Mouse (Mus musculus) T-helper 17 cell (primary cell): ENCODE data around the gene Zscan2.
"Not testable (repeated sequence)": the region's sequence is repeated elsewhere in the genome, so short reads cannot be mapped to it uniquely, and the experiment has no call there.

Source experiments
- in situ Hi-C, 2 experiments: fragments of 300-600 bp; cut with MboI, MseI; formaldehyde crosslinking; loops; 1 replicate in 1 of 2; 2 replicates in 1 of 2; pipeline ENCODE4 v1.15.1; 2025; ENCODE audit warnings: high pct_unique_total_duplicates in 2 of 2

Zscan2 gene

DNA sequence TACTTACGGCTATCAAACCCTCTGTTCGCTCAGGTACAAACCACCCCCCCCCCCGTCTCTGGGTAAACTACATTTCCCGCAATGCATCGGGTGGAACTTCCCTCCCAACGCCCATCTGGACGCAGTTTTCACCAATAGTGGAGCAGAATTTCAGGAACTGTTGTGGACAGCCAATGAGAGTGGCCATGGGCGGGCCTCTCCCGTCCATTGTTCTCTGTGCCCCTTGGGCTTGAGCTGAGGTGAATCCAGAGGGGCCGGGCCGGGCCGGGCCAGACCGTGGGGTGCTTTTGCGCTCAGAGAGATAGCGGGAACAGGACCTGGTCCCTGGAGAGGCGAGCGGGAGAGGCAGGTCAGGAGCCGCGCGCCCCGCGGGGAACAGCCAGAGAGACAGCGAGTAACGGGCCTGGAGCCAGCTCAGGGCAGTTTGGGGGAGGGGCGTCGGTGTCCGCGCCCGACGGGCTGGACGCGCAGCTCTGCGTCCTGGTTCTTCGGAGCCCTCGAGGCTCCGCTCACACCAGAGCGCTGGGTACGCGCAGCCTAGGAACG lies at the start of gene Zscan2:
Gene Zscan2 (plus strand): TSS at position 192 of the 546 bp plus-strand sequence.
- in situ Hi-C loops: no loop called here

DNA sequence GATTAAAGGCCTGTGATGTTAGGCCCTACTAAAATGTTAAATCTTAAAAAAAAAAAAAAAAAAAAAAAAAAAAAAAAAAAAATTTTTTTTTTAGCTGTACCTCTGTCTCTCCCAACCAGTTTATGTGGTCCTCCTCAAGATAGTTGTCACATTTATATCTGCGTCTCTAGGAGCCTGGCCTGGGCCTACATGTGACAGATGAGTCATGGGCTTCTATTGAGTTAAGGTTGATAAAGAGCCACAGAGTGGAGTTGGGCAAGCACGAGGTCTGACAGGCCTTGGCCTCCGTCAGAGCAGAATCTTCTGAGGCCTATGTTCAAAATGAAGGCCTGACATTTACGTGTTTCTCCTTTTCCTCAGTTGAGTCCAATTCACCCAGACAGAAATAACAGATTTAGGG lies 47.3 kb upstream of the Zscan2 start:
- in situ Hi-C loops: no loop called here

DNA sequence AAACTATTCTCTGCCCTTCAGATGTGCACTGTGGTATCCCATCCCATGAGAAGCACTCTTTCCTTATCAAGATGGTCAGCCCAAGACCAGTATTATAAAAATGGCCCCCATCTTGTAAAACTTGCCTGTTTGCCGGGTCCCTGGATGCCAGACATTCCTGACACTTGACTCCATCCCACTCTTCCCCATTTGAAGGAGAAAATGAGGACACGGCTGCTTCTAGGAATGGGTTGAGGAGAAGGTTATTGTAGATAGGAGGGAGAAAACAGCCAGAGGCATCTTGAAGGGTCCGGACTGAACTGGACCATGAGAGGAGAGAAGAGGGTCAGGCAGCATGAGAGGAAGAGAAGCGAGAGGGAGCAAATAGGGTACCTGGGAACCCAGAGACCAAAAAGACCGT lies 44.1 kb upstream of the Zscan2 start:
- in situ Hi-C loops: no loop called here

DNA sequence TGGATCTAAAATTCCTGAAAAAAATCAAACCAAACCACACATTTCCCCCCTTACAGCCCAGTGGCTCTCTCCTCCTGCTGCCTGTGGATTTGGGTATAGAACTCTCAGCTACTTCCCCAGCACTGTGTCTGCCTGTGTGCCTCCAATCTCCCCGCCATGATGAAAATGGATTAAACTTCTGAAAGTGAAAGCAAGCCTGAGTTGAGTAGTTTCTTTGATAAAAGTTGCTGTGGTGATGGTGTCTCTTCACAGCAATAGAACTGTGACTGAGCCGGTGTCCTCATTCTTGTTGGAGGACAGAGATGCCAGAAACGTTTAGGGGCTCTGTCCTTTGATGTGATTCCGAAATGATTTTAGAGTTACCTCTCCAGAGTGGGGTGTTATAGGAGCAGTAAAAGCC lies 39.9 kb upstream of the Zscan2 start:
- in situ Hi-C loops: no loop called here

DNA sequence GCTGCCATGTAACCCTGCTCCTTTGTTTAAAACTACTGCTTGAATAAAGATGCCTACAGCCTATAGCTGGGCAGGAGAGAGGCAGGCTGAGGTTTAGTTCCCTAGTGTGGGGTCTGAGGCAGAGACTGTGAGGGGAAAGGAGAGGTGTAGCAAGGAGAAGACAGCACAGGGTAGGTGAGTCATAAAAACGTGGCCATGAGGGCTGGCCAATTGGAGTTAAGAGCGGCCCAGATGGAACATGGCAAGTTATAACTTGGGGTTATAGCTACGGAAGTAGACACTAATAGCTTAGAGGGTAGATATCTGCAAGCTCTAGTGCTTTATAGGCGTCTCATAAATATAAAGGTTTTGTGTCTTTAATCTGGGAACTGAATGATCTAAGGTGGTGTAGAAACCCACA lies 37.5 kb upstream of the Zscan2 start:
- in situ Hi-C loops: no loop called here

DNA sequence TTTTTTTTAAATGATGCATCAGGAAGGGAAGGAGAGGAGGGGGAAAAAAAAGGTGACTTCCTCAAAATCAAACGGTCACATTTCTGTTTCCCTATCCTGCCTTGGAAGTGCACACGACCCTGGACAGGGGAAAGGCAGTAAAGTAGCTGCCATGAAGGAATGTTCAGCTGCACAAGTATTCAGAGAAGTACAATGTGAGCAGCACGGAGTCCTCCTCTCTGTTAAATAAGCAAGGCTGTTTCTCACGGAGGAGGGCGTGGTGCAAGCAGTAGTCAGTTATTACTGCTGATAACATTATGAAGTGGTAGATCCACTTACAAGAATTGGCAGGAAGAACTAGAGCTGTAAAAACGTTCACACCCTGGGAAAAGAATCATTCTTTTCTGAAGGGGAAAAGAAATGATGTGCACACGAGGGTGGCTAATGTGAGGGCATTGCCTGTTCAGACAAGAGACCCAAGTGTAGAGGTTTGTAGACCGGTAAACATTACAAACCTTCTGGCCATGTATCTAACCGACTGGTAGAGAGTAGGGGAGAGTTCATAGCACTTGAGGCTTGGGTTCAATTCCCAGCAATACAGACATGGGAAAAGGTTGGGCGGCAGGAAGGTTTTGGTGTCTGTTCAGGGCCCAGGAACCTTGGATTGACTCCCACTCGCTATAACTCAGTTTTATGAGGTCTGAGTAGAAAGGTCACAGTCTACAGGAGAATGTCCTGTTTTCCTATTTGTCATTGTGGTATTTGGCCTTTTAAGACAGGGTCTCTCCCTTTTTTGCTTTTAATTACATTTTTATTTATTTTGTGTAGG lies 36.6 kb upstream of the Zscan2 start:
- in situ Hi-C loops: no loop called here

DNA sequence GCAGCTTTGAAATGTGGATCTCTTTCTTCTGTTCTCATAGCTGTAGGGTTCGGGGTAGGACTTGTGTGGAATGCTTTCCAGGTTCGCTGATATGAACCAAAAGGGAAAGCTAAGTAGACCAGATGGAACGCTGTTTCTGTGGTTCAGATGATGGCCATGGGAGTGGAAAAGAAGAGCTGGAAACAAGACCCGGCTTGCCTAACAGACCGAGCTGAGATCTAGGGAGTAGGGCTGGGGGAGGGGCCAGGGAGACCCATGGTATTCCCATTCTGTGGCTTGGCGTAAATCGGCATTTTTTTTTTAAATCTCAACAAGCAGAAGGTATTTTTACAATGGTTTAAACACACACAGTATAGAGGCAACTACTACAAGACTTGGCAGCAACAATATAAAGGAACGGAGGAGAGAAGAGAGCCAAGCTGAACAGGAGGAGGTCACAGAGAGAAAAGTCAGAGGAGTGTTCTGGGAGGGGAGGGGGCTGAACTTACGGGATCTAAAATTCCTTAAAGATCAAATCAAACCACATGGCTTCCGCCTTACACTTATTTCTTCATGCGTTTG lies 34.8 kb upstream of the Zscan2 start, which contains the start of gene Iqgap1:
Gene Iqgap1 (minus strand): TSS at position 132 of the 561 bp plus-strand sequence.
- in situ Hi-C loops: no loop called here

DNA sequence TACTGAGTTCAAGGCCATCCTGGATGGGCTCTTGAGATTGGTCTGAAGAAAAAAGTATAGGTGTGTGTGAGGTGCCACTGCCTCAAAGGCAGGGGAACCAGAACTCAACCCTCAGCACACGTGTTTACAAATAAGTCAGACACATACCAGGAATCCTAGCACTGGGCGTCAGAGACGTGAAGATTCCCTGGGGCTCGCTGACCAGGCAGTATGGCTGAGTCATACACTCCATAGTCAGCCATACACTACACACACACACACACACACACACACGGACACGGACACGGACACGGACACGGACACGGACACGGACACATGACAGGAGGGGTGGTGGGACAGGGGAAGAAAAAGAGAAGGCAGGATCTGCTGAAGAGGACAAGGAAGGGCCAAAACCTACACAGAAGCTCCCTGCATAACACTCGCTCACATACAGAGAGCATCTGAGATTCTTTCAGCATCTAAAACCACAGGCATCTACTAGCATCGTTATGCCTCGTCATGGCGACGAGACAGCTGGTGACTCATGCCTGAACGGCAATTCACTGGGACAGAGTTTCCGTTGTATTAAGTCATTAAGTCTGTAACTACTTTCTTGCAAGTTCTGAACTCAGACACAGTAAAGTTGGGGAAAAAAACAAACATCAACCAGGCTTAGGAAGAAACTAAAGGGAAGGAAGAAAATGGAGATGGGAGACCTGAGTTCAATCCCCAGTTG lies 32.4 kb upstream of the Zscan2 start:
- in situ Hi-C loops: no loop called here

DNA sequence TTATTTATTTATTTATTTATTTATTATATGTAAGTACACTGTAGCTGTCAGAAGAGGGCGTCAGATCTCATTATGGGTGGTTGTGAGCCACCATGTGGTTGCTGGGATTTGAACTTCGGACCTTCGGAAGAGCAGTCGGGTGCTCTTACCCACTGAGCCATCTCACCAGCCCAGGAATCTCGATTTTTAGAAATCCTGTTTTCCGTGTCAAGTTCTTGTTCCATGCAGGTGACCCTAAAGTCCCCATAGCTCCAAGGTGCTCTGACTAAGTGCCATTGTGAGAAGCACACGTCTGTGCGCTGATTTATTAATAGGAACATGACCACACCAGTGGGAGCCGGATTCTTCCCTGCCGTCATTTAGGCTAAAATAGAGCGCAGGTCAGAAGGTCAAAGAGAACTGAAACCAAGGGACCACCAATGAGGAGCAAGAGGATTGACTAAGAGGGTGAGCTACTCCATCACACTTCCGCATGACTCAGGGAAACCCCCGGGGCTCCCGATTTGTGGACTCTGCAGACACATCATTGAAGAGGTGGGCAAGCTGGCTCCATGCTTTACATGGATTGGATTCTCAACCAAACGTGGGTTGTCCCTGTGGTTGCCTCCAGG lies 30.4 kb upstream of the Zscan2 start:
- in situ Hi-C loops: no loop called here

DNA sequence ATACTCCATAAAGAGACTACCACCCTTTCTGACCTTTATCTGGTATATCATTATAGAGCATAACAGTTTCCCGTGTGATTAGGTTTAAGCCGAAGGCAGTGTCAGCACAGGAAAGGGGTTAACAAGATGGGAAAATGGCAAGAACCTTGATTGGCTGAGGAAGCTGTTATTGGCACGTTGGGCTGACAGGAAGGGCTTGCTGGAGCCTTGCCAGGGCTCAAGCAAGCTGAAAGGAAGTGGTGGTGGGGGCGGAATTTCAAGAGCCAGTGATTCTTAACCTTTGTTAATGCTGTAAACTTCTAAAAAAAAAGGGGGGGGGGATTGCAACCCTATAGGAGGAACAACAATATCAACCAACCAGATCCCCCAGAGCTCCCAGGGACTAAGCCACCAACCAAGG lies 28.5 kb upstream of the Zscan2 start:
- in situ Hi-C loops: no loop called here

DNA sequence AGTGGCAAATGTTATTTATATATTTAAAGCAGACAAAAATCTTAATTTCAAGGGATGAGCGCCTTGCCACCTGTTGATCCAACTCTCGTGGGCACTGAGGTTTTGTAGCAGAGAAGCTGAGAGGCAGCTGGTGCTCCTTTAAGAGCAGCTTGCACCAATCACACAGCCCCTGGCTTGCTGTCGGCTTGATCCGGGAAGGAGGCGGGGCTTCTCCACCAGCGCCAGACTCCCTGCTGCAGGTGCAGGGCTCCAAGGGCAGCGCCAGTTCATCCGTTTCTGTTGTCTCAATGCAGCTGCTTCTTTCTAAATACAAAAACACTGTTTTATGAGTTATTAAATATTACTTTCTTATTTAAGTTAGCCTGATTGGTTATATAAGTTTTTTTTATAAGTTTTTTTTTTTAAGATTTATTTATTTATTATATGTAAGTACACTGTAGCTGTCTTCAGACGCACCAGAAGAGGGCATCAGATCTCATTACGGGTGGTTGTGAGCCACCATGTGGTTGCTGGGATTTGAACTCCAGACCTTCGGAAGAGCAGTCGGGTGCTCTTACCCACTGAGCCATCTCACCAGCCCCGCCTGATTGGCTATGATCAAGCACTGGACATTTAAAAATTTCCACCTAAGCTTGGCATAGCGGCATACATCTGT lies 27.6 kb upstream of the Zscan2 start:
- in situ Hi-C loops: not testable (repeated sequence)

DNA sequence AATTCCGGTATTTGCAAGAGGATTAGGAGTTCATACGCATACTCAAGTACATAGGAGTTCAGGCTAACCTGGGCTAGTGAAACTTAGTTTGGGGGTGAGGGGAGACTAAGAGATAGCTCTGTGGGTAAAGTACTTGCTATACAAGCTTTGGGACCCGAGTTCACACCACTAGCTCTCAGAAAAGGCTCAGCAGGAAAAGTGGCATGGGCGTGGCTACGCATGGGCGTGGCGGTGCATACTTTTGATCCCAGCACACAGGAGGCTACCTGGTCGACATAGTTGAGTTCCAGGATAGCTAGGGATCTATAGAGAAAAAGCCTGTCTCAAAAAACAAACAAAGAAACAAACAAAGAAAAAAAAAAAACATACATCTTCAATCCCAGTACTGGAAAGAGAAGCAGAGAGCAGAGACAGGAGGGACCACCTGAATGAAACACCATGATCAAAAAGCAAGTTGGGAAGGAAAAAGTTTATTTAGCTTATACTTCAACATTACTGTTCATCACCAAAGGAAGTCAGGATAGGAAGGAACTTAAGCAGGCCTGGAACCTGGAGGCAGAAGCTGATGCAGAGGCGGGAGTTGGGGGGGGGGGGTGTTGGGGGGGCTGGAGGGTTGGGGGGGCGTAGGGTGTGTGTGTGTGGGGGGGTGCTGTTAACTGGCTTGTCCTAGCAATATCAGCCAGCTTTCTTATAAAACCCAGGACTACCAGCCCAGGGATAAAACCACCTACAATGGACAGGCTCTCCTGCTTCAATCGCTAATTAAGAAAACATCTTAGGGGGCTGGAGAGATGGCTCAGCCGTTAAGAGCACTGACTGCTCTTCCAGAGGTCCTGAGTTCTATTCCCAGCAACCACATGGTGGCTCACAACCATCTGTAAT lies 26.8 kb upstream of the Zscan2 start:
- in situ Hi-C loops: no loop called here

DNA sequence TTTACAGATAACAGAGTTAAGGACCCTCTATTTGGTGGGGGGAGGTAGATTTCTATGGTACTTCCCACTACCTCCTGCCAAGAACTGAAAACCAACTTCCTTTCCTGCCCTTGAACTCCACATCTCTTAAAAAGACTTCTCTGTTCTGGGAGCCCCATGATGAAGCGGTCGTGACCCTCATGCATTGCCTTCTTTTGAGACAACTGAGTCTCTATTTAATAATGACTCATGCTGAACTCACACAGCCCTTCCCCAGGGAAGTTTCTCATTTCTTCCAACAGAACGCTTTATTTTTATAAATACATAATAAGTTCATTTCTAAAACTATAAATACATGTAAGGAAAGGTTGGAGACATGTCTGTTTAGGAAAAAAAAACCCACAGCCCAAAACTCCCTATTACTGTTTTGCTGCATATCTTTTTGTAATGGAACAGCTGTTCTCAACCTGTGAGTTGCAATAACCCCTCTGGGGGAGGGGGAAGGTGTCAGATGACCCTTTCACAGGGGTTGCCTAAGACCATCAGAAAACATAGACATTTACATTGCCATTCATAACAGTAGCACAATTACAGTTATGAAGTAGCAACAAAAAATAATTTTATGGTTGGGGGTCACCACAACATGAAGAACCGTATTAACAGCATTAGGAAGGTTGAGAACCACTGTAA lies 24.6 kb upstream of the Zscan2 start:
- in situ Hi-C loops: no loop called here

DNA sequence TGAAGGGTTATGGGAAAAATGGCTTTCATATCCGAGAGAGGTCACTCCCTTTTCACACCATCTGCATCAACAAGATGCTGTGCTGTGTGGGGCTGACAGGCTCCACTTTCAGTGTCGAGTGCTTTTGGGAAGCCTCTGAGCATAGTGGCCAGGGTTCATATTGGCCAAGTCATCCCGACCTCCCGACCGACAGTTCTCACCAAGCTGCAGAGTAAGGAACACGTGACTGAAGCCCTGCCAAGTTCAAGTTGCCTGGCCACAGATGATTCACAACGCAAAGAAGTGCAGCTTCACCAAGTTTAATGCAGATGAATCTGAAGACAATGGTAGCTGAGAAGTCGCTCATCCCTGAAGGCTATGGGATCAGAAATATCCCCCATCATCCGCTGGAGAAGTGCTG lies 23.0 kb upstream of the Zscan2 start:
- in situ Hi-C loops: no loop called here

DNA sequence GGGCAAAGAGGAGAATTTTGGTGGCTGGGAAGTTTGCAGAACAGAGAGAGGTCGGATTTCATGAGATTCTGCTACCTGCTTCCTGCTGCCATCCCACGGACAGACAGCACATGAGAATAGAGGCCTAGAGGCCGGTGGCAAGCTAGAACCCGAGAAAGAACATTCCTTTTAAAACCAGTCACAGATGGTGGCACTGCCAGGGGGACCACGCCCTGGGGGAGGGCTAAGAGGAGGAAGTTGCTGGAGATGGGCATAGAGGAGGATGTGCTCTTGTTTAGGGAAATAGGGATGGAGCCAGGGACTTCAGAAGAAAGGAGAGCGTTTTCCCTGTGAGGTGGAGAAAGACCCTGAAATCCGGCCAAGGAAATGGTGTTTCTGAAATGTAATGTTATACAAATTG lies 22.5 kb upstream of the Zscan2 start:
- in situ Hi-C loops: no loop called here

DNA sequence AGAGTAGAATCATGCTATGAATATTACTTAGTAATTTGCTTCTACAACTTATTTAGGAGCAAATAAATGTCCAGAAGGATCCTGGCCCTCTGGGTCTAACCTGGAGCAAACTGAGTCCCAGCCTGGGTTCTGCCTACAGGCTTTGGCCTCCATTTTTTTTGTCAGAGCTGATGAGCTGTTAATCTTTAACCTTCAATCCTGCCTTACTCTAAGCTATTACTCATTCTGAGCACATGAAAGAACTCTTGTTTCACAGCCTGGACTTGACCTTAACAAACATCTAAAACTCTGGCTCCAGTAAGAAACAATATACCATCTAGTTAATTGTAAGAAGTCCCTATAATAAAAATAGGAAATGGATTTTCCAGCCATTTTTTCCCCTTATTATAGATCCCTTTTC lies 21.0 kb upstream of the Zscan2 start:
- in situ Hi-C loops: no loop called here

DNA sequence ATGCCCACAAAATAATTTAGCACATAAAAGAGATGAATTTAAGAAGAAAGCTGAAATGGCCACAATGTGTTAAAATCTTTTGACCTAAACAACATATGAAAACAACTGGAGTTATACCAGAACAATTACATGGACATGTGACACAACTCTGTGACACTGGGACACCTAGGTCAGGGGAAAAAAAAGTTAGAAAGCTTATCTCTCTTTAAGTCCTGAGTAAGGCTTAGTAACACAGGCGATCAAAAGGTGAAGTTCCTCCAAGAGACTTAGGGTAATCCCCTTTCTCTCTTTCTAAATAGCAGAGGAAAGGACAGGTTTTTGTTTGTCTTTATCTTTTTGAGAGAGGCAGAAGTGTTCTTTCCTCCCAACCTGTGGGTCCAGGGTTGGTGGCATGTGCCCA lies 20.5 kb upstream of the Zscan2 start:
- in situ Hi-C loops: no loop called here

DNA sequence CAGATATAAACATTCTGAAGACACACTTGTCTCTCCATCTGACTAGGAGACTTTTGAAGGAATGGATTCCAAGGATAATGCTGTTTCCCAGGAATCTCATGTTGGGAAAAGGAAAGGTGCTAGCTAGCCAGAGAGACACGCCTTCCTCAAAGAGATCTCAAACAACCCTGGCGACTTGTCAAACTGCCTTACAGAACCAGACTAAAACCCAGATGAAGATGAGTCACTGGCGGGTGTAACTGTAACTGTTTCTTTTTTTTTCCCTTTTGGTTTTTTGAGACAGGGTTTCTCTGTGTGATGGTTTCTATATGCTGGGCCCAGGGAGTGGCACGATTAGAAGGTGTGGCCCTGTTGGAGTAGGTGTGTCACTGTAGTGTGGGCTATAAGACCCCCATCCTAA lies 19.8 kb upstream of the Zscan2 start:
- in situ Hi-C loops: no loop called here

DNA sequence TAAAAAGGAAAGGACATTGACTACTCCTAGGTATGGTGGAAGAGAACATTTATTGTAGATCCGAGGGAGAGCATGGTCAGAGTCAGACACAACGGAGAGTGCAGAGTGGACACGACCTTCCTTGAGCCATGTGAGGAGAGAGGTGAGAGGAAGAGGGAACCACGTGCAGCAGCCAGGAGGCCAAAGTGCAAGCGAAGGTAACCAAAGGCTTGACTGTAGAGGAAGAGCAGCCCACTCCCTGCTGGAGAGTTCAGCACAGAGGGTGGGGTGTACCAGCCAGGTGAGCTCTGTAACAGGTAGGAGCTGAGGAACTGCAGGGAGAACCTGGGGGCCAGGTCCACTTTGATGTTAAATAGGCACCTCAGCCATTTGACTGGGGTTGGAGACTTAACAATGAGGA lies 18.6 kb upstream of the Zscan2 start:
- in situ Hi-C loops: no loop called here

DNA sequence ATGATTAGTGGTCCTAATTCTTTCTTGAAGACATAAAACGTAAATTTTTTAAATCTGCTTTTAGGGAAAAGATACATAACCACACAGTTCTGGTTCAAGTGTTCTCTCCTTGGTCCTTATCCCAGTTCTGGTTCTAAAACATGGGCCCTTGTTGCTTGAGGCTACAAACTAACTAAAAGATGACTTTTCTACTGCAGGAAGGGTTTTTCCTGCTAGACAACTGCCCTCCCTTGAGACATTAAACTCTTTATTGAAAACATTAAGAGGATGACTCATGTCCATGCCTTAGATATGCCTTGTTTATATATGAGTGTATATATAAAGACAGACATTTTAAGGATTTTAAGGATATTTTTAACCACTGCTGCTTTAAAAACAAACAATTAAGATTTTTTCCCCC lies 17.5 kb upstream of the Zscan2 start:
- in situ Hi-C loops: no loop called here
